Mouse (Mus musculus): ENCODE data around the gene Gm8926. TPM values are rescaled to one million over a fixed set of nuclear protein-coding genes. Genes with fewer than 3 reads are reported as not detected.
"Not testable (repeated sequence)": the region's sequence is repeated elsewhere in the genome, so short reads cannot be mapped to it uniquely, and the experiment has no call there.

Gene Gm8926
- not detected for total RNA-seq (2021)

DNA sequence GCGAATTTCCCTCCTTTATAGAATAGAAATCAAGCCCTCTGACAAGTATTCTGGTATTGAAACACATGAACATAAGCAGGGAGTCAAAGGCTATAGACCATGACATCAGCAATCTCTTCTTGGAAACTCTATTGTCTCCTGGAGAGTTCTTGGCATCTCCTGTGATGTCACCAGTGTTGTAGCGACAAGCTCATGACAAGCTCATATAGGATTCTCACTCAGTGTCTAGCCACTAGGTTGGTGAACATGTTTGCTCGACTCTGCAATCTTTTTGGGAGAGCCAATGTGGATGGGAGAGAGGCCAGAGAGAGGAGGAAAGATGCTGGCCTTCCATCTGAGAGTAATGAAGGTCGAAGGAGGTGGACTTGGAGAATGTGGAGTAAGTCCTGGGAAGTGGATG, at the start of gene Gm8926:
Gm8926 (plus strand) TSS at position 301 of the 400 bp plus-strand sequence.
- intact Hi-C loops (cut with DNase I); DNase-seq (ENCODE audit: low spot score in 2 of 2): not testable (repeated sequence)

Other genes with a start within 250 kb of the Gm8926 start
- not detected for gene Gm6460, start 175.6 kb upstream of the Gm8926 start, total RNA-seq (2021)
- gene Gm8922, start 88.6 kb upstream of the Gm8926 start, total RNA-seq (2021), result not detected
- gene Gm6465, start 75.0 kb downstream of the Gm8926 start, total RNA-seq (2021), result not detected
- gene 4933402N22Rik, start 147.5 kb downstream of the Gm8926 start, total RNA-seq (2021), result not detected

All from left cerebral cortex, postnatal 25 days (tissue).